Mouse (Mus musculus): ENCODE measurements around the gene Fam219a. TPM values are rescaled to one million over a fixed set of nuclear protein-coding genes. Genes with fewer than 3 reads are reported as not detected.

The Fam219a gene
- polyA plus RNA-seq, 1 experiment from 2014 or later, result 11.9 TPM

- peaks cover 23% of the 10 kb centered on the region; the same call in 1 of the 2 replicates for H3K36me3 ChIP-seq
- no peaks in the 10 kb centered on the region for H3K9me3 ChIP-seq
- no peak for ATAC-seq (ENCODE audit: low FRiP score, low read depth)
- H3K4me3 ChIP-seq, result no peak overlapping the region
- H3K27ac ChIP-seq (replicated peaks), result no peak overlapping the region
- no peak overlapping the region for H3K9ac ChIP-seq (replicated peaks)
- peaks cover 8% of the 10 kb centered on the region; the same call in 1 of the 2 replicates for H3K27me3 ChIP-seq
- no peak overlapping the region for H3K4me2 ChIP-seq (replicated peaks)
- peaks cover 14% of the 10 kb centered on the region for H3K4me1 ChIP-seq
- 86% methylated on average over 6 of the region's 6 CpGs for WGBS
These were observed 47.2 kb downstream of the Fam219a start for GRCm38 (mm10) chr4:41522136-41522535.

- Histone ChIP-seq H3K27me3 (peaks cover 11% of the 10 kb centered on the region; the same call in 1 of the 2 replicates), H3K4me3 (no peak overlapping the region), H3K4me1 (no peaks in the 10 kb centered on the region), H3K9ac (replicated peaks) (no peak overlapping the region; the same call in 1 of the 2 replicates), H3K36me3 (peaks cover 23% of the 10 kb centered on the region; the same call in 1 of the 2 replicates), H3K9me3 (no peaks in the 10 kb centered on the region), H3K4me2 (replicated peaks) (no peak overlapping the region), H3K27ac (replicated peaks) (no peak overlapping the region)
- no peak for ATAC-seq (ENCODE audit: low FRiP score, low read depth)
- WGBS, result 47% methylated on average over 14 of the region's 14 CpGs
These were observed 48.7 kb downstream of the Fam219a start for GRCm38 (mm10) chr4:41520641-41521040.

GRCm38 (mm10) chr4:41519195-41519594, 50.1 kb downstream of the Fam219a start:
- 98% methylated on average over 5 of the region's 5 CpGs for WGBS
- Histone ChIP-seq H3K9ac (replicated peaks) (no peak overlapping the region), H3K27ac (replicated peaks) (no peak overlapping the region), H3K36me3 (peaks cover 23% of the 10 kb centered on the region; the same call in 1 of the 2 replicates), H3K4me2 (replicated peaks) (no peak overlapping the region), H3K9me3 (no peaks in the 10 kb centered on the region), H3K27me3 (0 out of 2 replicates have a peak, but pooled peaks cover 5% of the 10 kb centered on the region), H3K4me3 (no peak overlapping the region), H3K4me1 (no peaks in the 10 kb centered on the region)
- ATAC-seq (ENCODE audit: low FRiP score, low read depth), result no peak

GRCm38 (mm10) chr4:41518349-41518748, 51.0 kb downstream of the Fam219a start:
- H3K9ac ChIP-seq (replicated peaks), result no peak overlapping the region
- 85% methylated on average over 7 of the region's 7 CpGs for WGBS
- H3K9me3 ChIP-seq, result no peaks in the 10 kb centered on the region
- no peak overlapping the region for H3K27ac ChIP-seq (replicated peaks)
- no peak overlapping the region for H3K4me3 ChIP-seq
- peaks cover 4% of the 10 kb centered on the region; the same call in 1 of the 2 replicates for H3K4me1 ChIP-seq
- no peak overlapping the region for H3K4me2 ChIP-seq (replicated peaks)
- 0 out of 2 replicates have a peak, but pooled peaks cover 3% of the 10 kb centered on the region for H3K27me3 ChIP-seq
- ATAC-seq (ENCODE audit: low FRiP score, low read depth), result no peak
- H3K36me3 ChIP-seq, result peaks cover 23% of the 10 kb centered on the region; the same call in 1 of the 2 replicates

GRCm38 (mm10) chr4:41517233-41517632, 52.1 kb downstream of the Fam219a start, which contains the start of gene 1110017D15Rik:
TSS of gene 1110017D15Rik (minus strand) at chr4:41517333.
- H3K27me3 ChIP-seq, result 0 out of 2 replicates have a peak, but pooled peaks cover 3% of the 10 kb centered on the region
- no peaks in the 10 kb centered on the region for H3K9me3 ChIP-seq
- no peak within 1 kb of the TSS for H3K27ac ChIP-seq (replicated peaks)
- WGBS, result 92% methylated on average over 2 of the region's 2 CpGs
- no peak within 1 kb of the TSS for H3K4me2 ChIP-seq (replicated peaks)
- no peak within 1 kb of the TSS for H3K4me3 ChIP-seq
- peaks cover 6% of the 10 kb centered on the region; the same call in 1 of the 2 replicates for H3K4me1 ChIP-seq
- no peak within 1 kb of the TSS for H3K9ac ChIP-seq (replicated peaks)
- ATAC-seq (ENCODE audit: low FRiP score, low read depth), result no peak
- peaks cover 23% of the 10 kb centered on the region; the same call in 1 of the 2 replicates for H3K36me3 ChIP-seq

GRCm38 (mm10) chr4:41513714-41514113, 55.6 kb downstream of the Fam219a start:
- H3K4me3 ChIP-seq, result no peak overlapping the region
- peaks cover 18% of the 10 kb centered on the region for H3K27me3 ChIP-seq
- WGBS, result 24% methylated on average over 8 of the region's 8 CpGs
- no peak overlapping the region for H3K27ac ChIP-seq (replicated peaks)
- no peak for ATAC-seq (ENCODE audit: low FRiP score, low read depth)
- peaks cover 6% of the 10 kb centered on the region; the same call in 1 of the 2 replicates for H3K4me1 ChIP-seq
- H3K4me2 ChIP-seq (replicated peaks), result no peak overlapping the region
- 0 out of 2 replicates have a peak, but pooled peaks cover 3% of the 10 kb centered on the region for H3K36me3 ChIP-seq
- no peaks in the 10 kb centered on the region for H3K9me3 ChIP-seq
- no peak overlapping the region for H3K9ac ChIP-seq (replicated peaks)

- H3K4me1 ChIP-seq, result peaks cover 6% of the 10 kb centered on the region; the same call in 1 of the 2 replicates
- H3K4me2 ChIP-seq (replicated peaks), result no peak overlapping the region
- no peak overlapping the region for H3K4me3 ChIP-seq
- H3K9me3 ChIP-seq, result no peaks in the 10 kb centered on the region
- no peak overlapping the region for H3K27ac ChIP-seq (replicated peaks)
- peaks cover 22% of the 10 kb centered on the region for H3K27me3 ChIP-seq
- no peak overlapping the region for H3K9ac ChIP-seq (replicated peaks)
- 29% methylated on average over 4 of the region's 4 CpGs for WGBS
- ATAC-seq (ENCODE audit: low FRiP score, low read depth), result no peak
- no peaks in the 10 kb centered on the region for H3K36me3 ChIP-seq
These were observed 56.0 kb downstream of the Fam219a start for GRCm38 (mm10) chr4:41513309-41513708.

GRCm38 (mm10) chr4:41507998-41508397, 61.3 kb downstream of the Fam219a start:
- Histone ChIP-seq H3K9me3 (no peaks in the 10 kb centered on the region), H3K9ac (replicated peaks) (no peak overlapping the region), H3K27me3 (peaks cover 28% of the 10 kb centered on the region), H3K4me1 (peaks cover 20% of the 10 kb centered on the region), H3K4me3 (no peak overlapping the region), H3K4me2 (replicated peaks) (peak overlapping the region; percentile 81; the same call in 1 of the 2 replicates), H3K36me3 (no peaks in the 10 kb centered on the region), H3K27ac (replicated peaks) (no peak overlapping the region)
- WGBS, result 51% methylated on average over 7 of the region's 7 CpGs
- ATAC-seq (ENCODE audit: low FRiP score, low read depth), result no peak

- WGBS, result under 1% methylated on average over 22 of the region's 22 CpGs
- Histone ChIP-seq H3K27ac (replicated peaks) (peak overlapping the region; percentile 54), H3K4me3 (peak overlapping the region; percentile 53), H3K4me2 (replicated peaks) (peak overlapping the region; percentile 81), H3K9ac (replicated peaks) (peak overlapping the region; percentile 72), H3K4me1 (peaks cover 25% of the 10 kb centered on the region), H3K36me3 (no peaks in the 10 kb centered on the region), H3K9me3 (no peaks in the 10 kb centered on the region), H3K27me3 (peaks cover 28% of the 10 kb centered on the region)
- peak; percentile 6 for ATAC-seq (ENCODE audit: low FRiP score, low read depth)
These were observed 61.9 kb downstream of the Fam219a start for GRCm38 (mm10) chr4:41507326-41507924.

GRCm38 (mm10) chr4:41506906-41507305, 62.4 kb downstream of the Fam219a start:
- Histone ChIP-seq H3K27ac (replicated peaks) (peak overlapping the region; percentile 54), H3K9me3 (no peaks in the 10 kb centered on the region), H3K4me1 (peaks cover 30% of the 10 kb centered on the region), H3K4me3 (peak overlapping the region; percentile 53), H3K36me3 (no peaks in the 10 kb centered on the region), H3K4me2 (replicated peaks) (peak overlapping the region; percentile 81), H3K27me3 (peaks cover 33% of the 10 kb centered on the region), H3K9ac (replicated peaks) (peak overlapping the region; percentile 72)
- peak; percentile 70 for ATAC-seq (ENCODE audit: low FRiP score, low read depth)
- 0% methylated on average over 29 of the region's 29 CpGs for WGBS

GRCm38 (mm10) chr4:41506156-41506555, 63.2 kb downstream of the Fam219a start:
- no peaks in the 10 kb centered on the region for H3K36me3 ChIP-seq
- H3K27ac ChIP-seq (replicated peaks), result peak overlapping the region; percentile 54
- H3K4me1 ChIP-seq, result peaks cover 33% of the 10 kb centered on the region
- H3K27me3 ChIP-seq, result peaks cover 40% of the 10 kb centered on the region
- peak overlapping the region; percentile 81 for H3K4me2 ChIP-seq (replicated peaks)
- no peaks in the 10 kb centered on the region for H3K9me3 ChIP-seq
- 6% methylated on average over 13 of the region's 13 CpGs for WGBS
- peak overlapping the region; percentile 72; the same call in 1 of the 2 replicates for H3K9ac ChIP-seq (replicated peaks)
- 0 out of 2 replicates have a peak overlapping the region, but pooled peaks have one; percentile 53 for H3K4me3 ChIP-seq
- no peak for ATAC-seq (ENCODE audit: low FRiP score, low read depth)

GRCm38 (mm10) chr4:41505131-41505551, 64.2 kb downstream of the Fam219a start:
- 52% methylated on average over 11 of the region's 11 CpGs for WGBS
- Histone ChIP-seq H3K9ac (replicated peaks) (no peak overlapping the region), H3K36me3 (no peaks in the 10 kb centered on the region), H3K4me1 (peaks cover 33% of the 10 kb centered on the region), H3K4me2 (replicated peaks) (no peak overlapping the region), H3K27me3 (peaks cover 48% of the 10 kb centered on the region), H3K27ac (replicated peaks) (no peak overlapping the region), H3K9me3 (no peaks in the 10 kb centered on the region), H3K4me3 (no peak overlapping the region)
- no peak for ATAC-seq (ENCODE audit: low FRiP score, low read depth)
